Mouse (Mus musculus): ENCODE data around the gene Uqcr11. TPM values are rescaled to one million over a fixed set of nuclear protein-coding genes. Genes with fewer than 3 reads are reported as not detected.

Gene Uqcr11
- polyA plus RNA-seq, 1 experiment: 1,699 TPM

DNA sequence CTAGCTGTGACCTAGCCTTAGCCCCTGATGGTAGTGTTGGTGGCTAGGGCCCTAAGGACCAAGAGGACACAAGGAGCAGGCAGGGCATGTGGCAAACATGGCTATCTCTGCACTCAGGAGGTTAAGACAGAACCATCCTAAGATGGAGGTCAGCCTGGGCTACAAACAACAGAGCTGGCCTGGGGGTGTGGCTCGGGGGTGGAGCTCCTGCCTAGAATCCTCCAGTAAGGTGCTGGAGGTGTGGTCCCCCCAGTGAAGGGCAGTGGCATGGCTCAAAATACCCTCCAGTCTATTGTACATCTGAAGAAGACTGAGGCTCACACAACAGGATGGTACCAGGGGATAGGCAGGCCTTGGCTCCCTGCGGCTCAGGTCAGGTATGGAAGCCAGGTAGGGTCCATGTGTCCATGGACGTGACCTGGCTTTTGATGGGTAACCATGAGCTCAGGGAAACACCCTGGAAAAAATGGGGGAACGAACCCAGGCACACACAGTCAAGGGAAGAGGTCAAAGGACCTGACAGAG lies 22.5 kb downstream of the Uqcr11 start:
- Histone ChIP-seq H3K4me3 (ENCODE audit: control insufficient read depth, insufficient read depth, low read length) (no peak overlapping the region), H3K36me3 (ENCODE audit: control insufficient read depth, insufficient read depth, low read length) (peaks cover 13% of the 10 kb centered on the region), H3K4me1 (replicated peaks; ENCODE audit: control insufficient read depth, insufficient read depth, low read length) (peaks cover 35% of the 10 kb centered on the region), H3K27ac (ENCODE audit: control insufficient read depth, insufficient read depth, low read length) (no peak overlapping the region), H3K27me3 (ENCODE audit: control insufficient read depth, insufficient read depth, low read length) (peaks cover 8% of the 10 kb centered on the region; the same call in 1 of the 2 replicates)
- 97% methylated on average over 4 of the region's 4 CpGs for WGBS
- TF ChIP-seq CTCF (IDR thresholded peaks at IDR 0.05; ENCODE audit: borderline replicate concordance, control insufficient read depth, extremely low read depth, insufficient read depth, low read length, poor library complexity): no peak
- no peak for TF ChIP-seq POLR2A (IDR thresholded peaks at IDR 0.05; ENCODE audit: control insufficient read depth, extremely low read depth, insufficient read depth, low read length, poor library complexity)
- no peak for DNase-seq

DNA sequence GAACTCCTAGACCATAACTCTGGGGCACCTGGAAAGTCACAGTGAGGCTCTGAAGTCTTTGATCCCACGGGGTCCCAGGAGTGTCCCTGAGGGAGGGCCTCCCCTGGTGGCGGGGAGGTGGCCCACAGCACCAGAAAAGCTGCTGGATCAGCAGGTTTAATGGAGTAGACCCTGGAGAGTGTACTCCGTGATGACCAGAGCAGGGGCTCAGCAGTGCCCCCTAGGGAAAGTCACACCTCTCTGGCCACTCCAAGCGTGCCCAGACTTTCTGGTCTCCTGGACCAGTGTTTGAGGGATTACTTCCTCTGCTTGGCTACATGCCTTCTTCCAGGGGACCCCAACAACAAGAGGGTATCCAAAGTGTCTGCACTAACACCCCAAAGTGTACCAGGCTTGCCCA lies 23.2 kb downstream of the Uqcr11 start:
- TF ChIP-seq CTCF (IDR thresholded peaks at IDR 0.05; ENCODE audit: borderline replicate concordance, control insufficient read depth, extremely low read depth, insufficient read depth, low read length, poor library complexity) (no peak), POLR2A (IDR thresholded peaks at IDR 0.05; ENCODE audit: control insufficient read depth, extremely low read depth, insufficient read depth, low read length, poor library complexity) (no peak)
- peaks cover 13% of the 10 kb centered on the region for H3K36me3 ChIP-seq (ENCODE audit: control insufficient read depth, insufficient read depth, low read length)
- no peak overlapping the region for H3K27ac ChIP-seq (ENCODE audit: control insufficient read depth, insufficient read depth, low read length)
- WGBS: 89% methylated on average over 4 of the region's 4 CpGs
- H3K27me3 ChIP-seq (ENCODE audit: control insufficient read depth, insufficient read depth, low read length): peaks cover 8% of the 10 kb centered on the region; the same call in 1 of the 2 replicates
- no peak overlapping the region for H3K4me3 ChIP-seq (ENCODE audit: control insufficient read depth, insufficient read depth, low read length)
- DNase-seq: no peak
- peaks cover 30% of the 10 kb centered on the region for H3K4me1 ChIP-seq (replicated peaks; ENCODE audit: control insufficient read depth, insufficient read depth, low read length)

DNA sequence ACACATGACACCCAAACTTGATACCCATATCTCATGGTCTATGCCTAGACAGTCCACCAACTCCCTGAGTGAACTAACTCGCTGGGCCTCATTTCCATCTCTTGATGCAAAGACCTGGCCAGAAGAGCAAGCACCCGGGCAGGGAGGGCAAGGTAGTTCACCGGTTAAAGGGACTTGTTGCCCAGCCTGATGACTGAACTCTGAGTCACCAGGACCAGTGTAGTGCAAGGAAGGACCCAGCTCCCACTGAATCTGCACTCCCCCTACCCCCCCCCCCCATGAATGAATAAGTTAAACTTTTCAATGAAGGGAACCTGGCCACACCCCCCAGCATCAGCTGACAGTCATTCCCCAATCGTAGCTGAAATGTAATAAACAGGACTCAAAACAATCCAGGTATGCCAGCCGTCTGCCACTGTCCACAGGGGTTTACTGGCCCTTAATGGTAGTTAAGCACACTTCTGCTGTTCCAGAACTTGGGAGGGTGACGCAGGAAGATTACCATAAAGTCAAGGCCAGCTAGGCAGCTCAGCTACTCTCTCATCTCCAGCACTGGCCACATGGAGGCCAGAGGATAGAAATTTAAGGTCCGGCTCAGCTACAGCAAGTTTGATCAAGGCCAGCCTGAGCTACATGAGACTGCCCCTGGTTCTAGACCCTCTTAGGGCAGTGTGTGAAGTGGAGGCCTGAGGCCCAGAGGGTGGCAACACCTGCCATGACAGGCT lies 23.8 kb downstream of the Uqcr11 start:
- WGBS: 95% methylated on average over 7 of the region's 7 CpGs

DNA sequence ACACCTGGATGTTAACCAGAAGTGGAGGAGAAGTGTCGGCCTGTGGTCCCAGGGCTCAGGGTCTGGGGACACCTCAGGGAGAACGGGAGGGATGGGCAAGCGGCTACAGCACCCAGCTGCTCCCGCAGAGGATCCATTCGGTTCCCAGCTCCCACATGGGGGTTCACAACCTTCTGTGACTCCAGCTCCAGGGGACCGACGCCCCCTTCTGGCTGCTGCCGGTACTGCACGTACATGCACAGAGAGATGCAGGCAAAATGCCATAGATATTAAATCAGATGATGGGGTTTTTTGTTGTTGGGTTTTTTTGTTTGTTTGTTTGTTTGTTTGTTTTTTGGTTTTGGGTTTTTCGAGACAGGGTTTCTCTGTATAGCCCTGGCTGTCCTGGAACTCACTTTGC lies 28.9 kb downstream of the Uqcr11 start:
- H3K27ac ChIP-seq (ENCODE audit: control insufficient read depth, insufficient read depth, low read length): no peak overlapping the region
- no peak for TF ChIP-seq POLR2A (IDR thresholded peaks at IDR 0.05; ENCODE audit: control insufficient read depth, extremely low read depth, insufficient read depth, low read length, poor library complexity)
- TF ChIP-seq CTCF (IDR thresholded peaks at IDR 0.05; ENCODE audit: borderline replicate concordance, control insufficient read depth, extremely low read depth, insufficient read depth, low read length, poor library complexity): peak; percentile 86; the same call in 1 of the 2 replicates
- peaks cover under 1% of the 10 kb centered on the region for H3K4me1 ChIP-seq (replicated peaks; ENCODE audit: control insufficient read depth, insufficient read depth, low read length)
- no peak overlapping the region for H3K4me3 ChIP-seq (ENCODE audit: control insufficient read depth, insufficient read depth, low read length)
- peak; percentile 35 for DNase-seq
- peaks cover 13% of the 10 kb centered on the region for H3K36me3 ChIP-seq (ENCODE audit: control insufficient read depth, insufficient read depth, low read length)
- H3K27me3 ChIP-seq (ENCODE audit: control insufficient read depth, insufficient read depth, low read length): no peaks in the 10 kb centered on the region
- WGBS: 58% methylated on average over 10 of the region's 10 CpGs

More for the DNA sequence above, 23.8 kb downstream of the Uqcr11 start:
- H3K4me3 ChIP-seq (ENCODE audit: control insufficient read depth, insufficient read depth, low read length): no peak overlapping the region
- H3K36me3 ChIP-seq (ENCODE audit: control insufficient read depth, insufficient read depth, low read length): peaks cover 13% of the 10 kb centered on the region
- H3K27me3 ChIP-seq (ENCODE audit: control insufficient read depth, insufficient read depth, low read length): peaks cover 8% of the 10 kb centered on the region; the same call in 1 of the 2 replicates
- no peak for TF ChIP-seq POLR2A (IDR thresholded peaks at IDR 0.05; ENCODE audit: control insufficient read depth, extremely low read depth, insufficient read depth, low read length, poor library complexity)
- no peak for TF ChIP-seq CTCF (IDR thresholded peaks at IDR 0.05; ENCODE audit: borderline replicate concordance, control insufficient read depth, extremely low read depth, insufficient read depth, low read length, poor library complexity)
- H3K4me1 ChIP-seq (replicated peaks; ENCODE audit: control insufficient read depth, insufficient read depth, low read length): peaks cover 24% of the 10 kb centered on the region
- DNase-seq: no peak
- H3K27ac ChIP-seq (ENCODE audit: control insufficient read depth, insufficient read depth, low read length): no peak overlapping the region

DNA sequence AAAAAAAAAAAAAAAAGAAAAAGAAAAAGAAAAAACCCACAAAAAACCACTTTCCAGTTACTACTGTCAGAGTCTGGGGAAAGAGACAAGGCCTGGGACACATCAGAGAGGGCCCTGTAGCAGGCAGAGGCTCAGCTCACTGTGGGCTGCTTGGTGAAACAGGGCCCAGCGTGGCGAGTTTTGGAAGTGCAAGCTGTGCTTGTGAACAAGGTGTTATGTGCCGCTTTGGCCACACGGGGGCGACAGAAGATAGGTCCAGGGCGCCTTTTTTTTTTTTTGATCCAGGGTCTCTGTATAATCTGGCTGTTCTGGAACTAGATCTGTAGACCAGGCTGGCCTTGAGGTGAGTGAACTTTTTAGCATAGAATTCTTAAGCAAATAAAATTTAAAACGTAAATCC lies 30.5 kb downstream of the Uqcr11 start:
- TF ChIP-seq POLR2A (IDR thresholded peaks at IDR 0.05; ENCODE audit: control insufficient read depth, extremely low read depth, insufficient read depth, low read length, poor library complexity) (no peak), CTCF (IDR thresholded peaks at IDR 0.05; ENCODE audit: borderline replicate concordance, control insufficient read depth, extremely low read depth, insufficient read depth, low read length, poor library complexity) (peak; percentile 94)
- Histone ChIP-seq H3K27me3 (ENCODE audit: control insufficient read depth, insufficient read depth, low read length) (no peaks in the 10 kb centered on the region), H3K4me1 (replicated peaks; ENCODE audit: control insufficient read depth, insufficient read depth, low read length) (peaks cover 14% of the 10 kb centered on the region), H3K27ac (ENCODE audit: control insufficient read depth, insufficient read depth, low read length) (no peak overlapping the region), H3K36me3 (ENCODE audit: control insufficient read depth, insufficient read depth, low read length) (peaks cover 2% of the 10 kb centered on the region; the same call in 1 of the 2 replicates), H3K4me3 (ENCODE audit: control insufficient read depth, insufficient read depth, low read length) (no peak overlapping the region)
- DNase-seq: peak; percentile 92
- 3% methylated on average over 7 of the region's 7 CpGs for WGBS

DNA sequence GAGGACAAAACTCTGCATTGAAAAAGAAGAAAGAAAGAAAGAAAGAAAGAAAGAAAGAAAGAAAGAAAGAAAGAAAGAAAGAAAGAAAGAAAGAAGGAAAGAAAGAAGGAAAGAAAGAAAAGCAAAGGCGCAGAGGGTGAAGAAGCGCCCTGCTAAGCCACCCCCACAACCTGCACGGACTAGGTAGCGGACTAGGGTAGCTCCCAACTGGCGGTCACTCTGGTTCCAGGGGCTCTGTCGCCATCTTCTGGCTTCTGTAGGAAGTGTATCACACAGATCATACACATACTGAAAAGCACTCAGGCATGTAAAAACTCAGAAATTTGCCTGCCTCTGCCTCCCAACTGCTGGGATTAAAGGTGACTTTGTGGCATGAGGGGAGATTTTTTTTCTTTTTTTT lies 32.6 kb downstream of the Uqcr11 start:
- 55% methylated on average over 6 of the region's 6 CpGs for WGBS
- TF ChIP-seq POLR2A (IDR thresholded peaks at IDR 0.05; ENCODE audit: control insufficient read depth, extremely low read depth, insufficient read depth, low read length, poor library complexity): no peak
- peak; percentile 75 for DNase-seq
- H3K36me3 ChIP-seq (ENCODE audit: control insufficient read depth, insufficient read depth, low read length): no peaks in the 10 kb centered on the region
- H3K4me3 ChIP-seq (ENCODE audit: control insufficient read depth, insufficient read depth, low read length): no peak overlapping the region
- H3K4me1 ChIP-seq (replicated peaks; ENCODE audit: control insufficient read depth, insufficient read depth, low read length): peaks cover 14% of the 10 kb centered on the region
- no peaks in the 10 kb centered on the region for H3K27me3 ChIP-seq (ENCODE audit: control insufficient read depth, insufficient read depth, low read length)
- no peak overlapping the region for H3K27ac ChIP-seq (ENCODE audit: control insufficient read depth, insufficient read depth, low read length)
